Mouse (Mus musculus): ENCODE measurements around the gene Rdh19. TPM values are rescaled to one million over a fixed set of nuclear protein-coding genes. Genes with fewer than 3 reads are reported as not detected.

The Rdh19 gene
- polyA plus RNA-seq, 2 experiments = not detected

- ATAC-seq (ENCODE audit: low FRiP score, low read depth) = no peak
- no peaks in the 10 kb centered on the region for H3K27me3 ChIP-seq (ENCODE audit: control insufficient read depth, insufficient read depth, low read length)
- WGBS = 68% methylated on average over 4 of the region's 4 CpGs
- TF ChIP-seq POLR2A (IDR thresholded peaks at IDR 0.05; ENCODE audit: borderline replicate concordance, extremely low read depth, insufficient read depth, insufficient read length) = no peak
- H3K4me1 ChIP-seq (ENCODE audit: control insufficient read depth, insufficient read depth, low read length) = no peaks in the 10 kb centered on the region
- H3K9ac ChIP-seq (ENCODE audit: low read depth, low read length, severe bottlenecking) = no peak overlapping the region
- no peaks in the 10 kb centered on the region for H3K36me3 ChIP-seq (ENCODE audit: control insufficient read depth, insufficient read depth, low read length)
- no peak overlapping the region for H3K4me3 ChIP-seq (replicated peaks; ENCODE audit: low read length)
- no peak overlapping the region for H3K27ac ChIP-seq (replicated peaks; ENCODE audit: low read depth, low read length)
- H3K4me2 ChIP-seq (replicated peaks; ENCODE audit: low read depth, low read length, severe bottlenecking) = no peak overlapping the region
- DNase-seq (ENCODE audit: low spot score) = peak; percentile 9
- H3K9me3 ChIP-seq (ENCODE audit: control insufficient read depth, low read length) = no peaks in the 10 kb centered on the region
Observed at GRCm38 (mm10) chr10:127872484-127872883, 22.8 kb downstream of the Rdh19 start.

DNA sequence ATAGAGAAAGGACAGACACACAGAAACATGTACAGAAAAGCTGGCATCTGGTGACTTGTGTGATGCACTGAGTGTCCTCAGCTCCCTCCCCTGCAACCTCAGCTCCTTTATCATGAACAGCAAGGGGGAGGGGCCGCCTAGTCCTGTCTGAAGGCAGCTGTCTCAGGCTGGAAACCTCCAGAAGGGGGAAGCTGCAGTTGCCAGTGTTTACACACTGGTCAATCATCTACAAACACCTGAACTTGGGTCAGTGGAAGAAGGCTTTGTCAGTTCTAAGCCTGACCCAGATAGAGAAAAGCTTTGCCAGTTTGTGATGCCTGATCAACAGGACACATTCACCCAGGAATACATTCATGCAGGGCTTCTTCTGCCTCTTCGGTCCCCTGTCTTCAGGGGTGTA, 28.0 kb downstream of the Rdh19 start:
- no peak for TF ChIP-seq POLR2A (IDR thresholded peaks at IDR 0.05; ENCODE audit: borderline replicate concordance, extremely low read depth, insufficient read depth, insufficient read length)
- H3K4me1 ChIP-seq (ENCODE audit: control insufficient read depth, insufficient read depth, low read length) = no peaks in the 10 kb centered on the region
- no peak overlapping the region for H3K27ac ChIP-seq (replicated peaks; ENCODE audit: low read depth, low read length)
- no peak overlapping the region for H3K4me3 ChIP-seq (replicated peaks; ENCODE audit: low read length)
- no peak overlapping the region for H3K9ac ChIP-seq (ENCODE audit: low read depth, low read length, severe bottlenecking)
- ATAC-seq (ENCODE audit: low FRiP score, low read depth) (no peak), DNase-seq (ENCODE audit: low spot score) (no peak)
- no peak overlapping the region for H3K4me2 ChIP-seq (replicated peaks; ENCODE audit: low read depth, low read length, severe bottlenecking)
- no peaks in the 10 kb centered on the region for H3K36me3 ChIP-seq (ENCODE audit: control insufficient read depth, insufficient read depth, low read length)
- 57% methylated on average over 2 of the region's 2 CpGs for WGBS
- no peaks in the 10 kb centered on the region for H3K9me3 ChIP-seq (ENCODE audit: control insufficient read depth, low read length)
- no peaks in the 10 kb centered on the region for H3K27me3 ChIP-seq (ENCODE audit: control insufficient read depth, insufficient read depth, low read length)

- no peaks in the 10 kb centered on the region for H3K4me1 ChIP-seq (ENCODE audit: control insufficient read depth, insufficient read depth, low read length)
- 63% methylated on average over 3 of the region's 3 CpGs for WGBS
- H3K9me3 ChIP-seq (ENCODE audit: control insufficient read depth, low read length) = no peaks in the 10 kb centered on the region
- H3K27me3 ChIP-seq (ENCODE audit: control insufficient read depth, insufficient read depth, low read length) = no peaks in the 10 kb centered on the region
- ATAC-seq (ENCODE audit: low FRiP score, low read depth) (no peak), DNase-seq (ENCODE audit: low spot score) (no peak)
- no peak overlapping the region for H3K27ac ChIP-seq (replicated peaks; ENCODE audit: low read depth, low read length)
- no peak for TF ChIP-seq POLR2A (IDR thresholded peaks at IDR 0.05; ENCODE audit: borderline replicate concordance, extremely low read depth, insufficient read depth, insufficient read length)
- H3K4me3 ChIP-seq (replicated peaks; ENCODE audit: low read length) = no peak overlapping the region
- no peak overlapping the region for H3K4me2 ChIP-seq (replicated peaks; ENCODE audit: low read depth, low read length, severe bottlenecking)
- no peak overlapping the region for H3K9ac ChIP-seq (ENCODE audit: low read depth, low read length, severe bottlenecking)
- no peaks in the 10 kb centered on the region for H3K36me3 ChIP-seq (ENCODE audit: control insufficient read depth, insufficient read depth, low read length)
Observed at GRCm38 (mm10) chr10:127878262-127879057, 28.7 kb downstream of the Rdh19 start.

DNA sequence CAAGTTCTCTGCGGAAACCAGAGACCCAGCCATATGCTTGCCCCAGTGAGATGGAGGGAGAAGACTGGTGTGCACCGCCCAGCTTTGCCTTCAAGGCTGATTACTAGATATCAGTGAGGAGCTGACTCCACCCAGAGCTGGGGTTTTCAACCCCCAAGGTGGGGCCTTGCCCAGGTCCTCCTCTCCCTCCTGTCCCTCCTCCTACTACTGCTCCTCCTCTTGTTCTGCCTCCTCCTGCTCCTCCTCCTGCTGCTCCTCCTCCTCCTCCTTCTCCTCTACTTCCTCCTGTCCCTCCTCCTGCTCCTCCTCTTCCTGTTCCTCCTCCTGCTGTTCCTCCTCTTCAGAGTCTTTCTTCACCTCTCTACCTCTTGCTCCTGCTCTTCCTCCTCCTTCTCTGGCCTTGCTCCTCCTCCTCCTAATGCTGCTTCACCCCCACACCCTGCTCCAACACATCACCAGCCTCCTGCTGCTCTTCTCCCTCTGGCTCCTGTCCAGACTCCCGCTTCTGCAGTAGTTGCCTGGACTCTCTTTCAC, 29.5 kb downstream of the Rdh19 start:
- Histone ChIP-seq H3K9me3 (ENCODE audit: control insufficient read depth, low read length) (no peaks in the 10 kb centered on the region), H3K4me2 (replicated peaks; ENCODE audit: low read depth, low read length, severe bottlenecking) (no peak overlapping the region), H3K4me3 (replicated peaks; ENCODE audit: low read length) (no peak overlapping the region), H3K9ac (ENCODE audit: low read depth, low read length, severe bottlenecking) (no peak overlapping the region), H3K36me3 (ENCODE audit: control insufficient read depth, insufficient read depth, low read length) (no peaks in the 10 kb centered on the region), H3K4me1 (ENCODE audit: control insufficient read depth, insufficient read depth, low read length) (no peaks in the 10 kb centered on the region), H3K27ac (replicated peaks; ENCODE audit: low read depth, low read length) (no peak overlapping the region), H3K27me3 (ENCODE audit: control insufficient read depth, insufficient read depth, low read length) (no peaks in the 10 kb centered on the region)
- WGBS = 72% methylated on average over 3 of the region's 3 CpGs
- ATAC-seq (ENCODE audit: low FRiP score, low read depth) (no peak), DNase-seq (ENCODE audit: low spot score) (peak; percentile 12)
- TF ChIP-seq POLR2A (IDR thresholded peaks at IDR 0.05; ENCODE audit: borderline replicate concordance, extremely low read depth, insufficient read depth, insufficient read length) = no peak

DNA sequence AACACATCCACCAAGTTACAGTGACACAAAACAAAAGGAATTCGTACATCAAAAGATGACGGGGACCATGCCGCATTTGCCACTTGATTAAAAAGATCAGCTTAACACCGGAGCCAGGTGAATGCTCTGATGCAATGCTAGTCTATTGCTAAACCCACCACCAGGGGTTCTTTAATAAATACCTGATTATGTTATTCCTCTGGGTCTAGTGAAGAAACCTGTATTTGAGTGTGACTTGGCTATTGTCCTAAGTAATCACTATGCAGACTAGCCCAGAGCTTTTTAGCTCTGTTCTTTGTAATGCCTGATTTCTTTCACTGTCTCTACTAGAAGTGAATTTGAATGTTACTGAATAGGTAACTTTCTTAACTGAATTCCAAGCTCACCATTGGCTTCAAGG, 31.3 kb downstream of the Rdh19 start:
- ATAC-seq (ENCODE audit: low FRiP score, low read depth) (no peak), DNase-seq (ENCODE audit: low spot score) (no peak)
- Histone ChIP-seq H3K4me3 (replicated peaks; ENCODE audit: low read length) (no peak overlapping the region), H3K4me1 (ENCODE audit: control insufficient read depth, insufficient read depth, low read length) (no peaks in the 10 kb centered on the region), H3K27ac (replicated peaks; ENCODE audit: low read depth, low read length) (no peak overlapping the region), H3K27me3 (ENCODE audit: control insufficient read depth, insufficient read depth, low read length) (no peaks in the 10 kb centered on the region), H3K9ac (ENCODE audit: low read depth, low read length, severe bottlenecking) (no peak overlapping the region), H3K9me3 (ENCODE audit: control insufficient read depth, low read length) (no peaks in the 10 kb centered on the region), H3K36me3 (ENCODE audit: control insufficient read depth, insufficient read depth, low read length) (no peaks in the 10 kb centered on the region), H3K4me2 (replicated peaks; ENCODE audit: low read depth, low read length, severe bottlenecking) (no peak overlapping the region)
- no peak for TF ChIP-seq POLR2A (IDR thresholded peaks at IDR 0.05; ENCODE audit: borderline replicate concordance, extremely low read depth, insufficient read depth, insufficient read length)
- WGBS = 80% methylated on average over 4 of the region's 4 CpGs
